Mouse (Mus musculus): ENCODE results near the gene AU022252.

- TF ChIP-seq CTCF (IDR thresholded peaks at IDR 0.05; ENCODE audit: borderline replicate concordance, extremely low read depth, insufficient read depth, insufficient read length) (no peak), POLR2A (IDR thresholded peaks at IDR 0.05; ENCODE audit: borderline replicate concordance, extremely low read depth, insufficient read depth, insufficient read length, poor library complexity, severe bottlenecking) (no peak)
These were observed 13.0 kb upstream of the AU022252 start for GRCm38 (mm10) chr4:119245556-119245955.

Measured in brain, embryonic 14.5 days (tissue).